Mouse (Mus musculus) heart, embryonic 16.5 days (tissue): ENCODE results near the gene Gdap1l1. TPM values are rescaled to one million over a fixed set of nuclear protein-coding genes. Genes with fewer than 3 reads are reported as not detected.

Experiments used
- ATAC-seq: fragments of 200-750 bp; cut with Nextera tagmentation; replicated peaks from 2 replicates; pipeline ENCODE4 v1.8.0; 2017; ENCODE audit warnings: moderate number of reproducible peaks; ENCODE audit not compliant: insufficient read depth, low FRiP score; ENCODE audit errors: extremely low read depth
- H3K27ac ChIP-seq: fragments of 300-500 bp; sonication (generic); 2 replicates; pipeline ENCODE4 v1.5.1; 2014; ENCODE audit warnings: mild to moderate bottlenecking, low read length, control low read depth, moderate library complexity
- H3K27me3 ChIP-seq: fragments of 300-500 bp; sonication (generic); 2 replicates; pipeline ENCODE4 v1.6.1; 2014; ENCODE audit warnings: low read length, mixed read lengths; ENCODE audit not compliant: control insufficient read depth, insufficient read depth
- H3K36me3 ChIP-seq: fragments of 300-500 bp; sonication (generic); 2 replicates; pipeline ENCODE4 v1.6.1; 2014; ENCODE audit not compliant: control insufficient read depth, insufficient read depth
- H3K4me1 ChIP-seq: fragments of 300-500 bp; sonication (generic); 2 replicates; pipeline ENCODE4 v1.6.1; 2014; ENCODE audit warnings: low read length, mixed read lengths; ENCODE audit not compliant: control insufficient read depth, insufficient read depth
- H3K4me2 ChIP-seq: fragments of 300-500 bp; sonication (generic); 2 replicates; pipeline ENCODE4 v1.6.1; 2014; ENCODE audit warnings: low read depth, mild to moderate bottlenecking, control low read depth, low read length
- H3K4me3 ChIP-seq: fragments of 300-500 bp; sonication (generic); 2 replicates; pipeline ENCODE4 v1.5.1; 2014; ENCODE audit warnings: mild to moderate bottlenecking, control low read depth, low read length
- H3K9ac ChIP-seq: fragments of 300-500 bp; sonication (generic); 2 replicates; pipeline ENCODE4 v1.6.1; 2014; ENCODE audit warnings: low read length, control low read depth
- H3K9me3 ChIP-seq: fragments of 300-500 bp; sonication (generic); replicated peaks from 2 replicates; pipeline ENCODE4 v1.6.1; 2016; ENCODE audit warnings: low read length; ENCODE audit not compliant: control insufficient read depth
- WGBS: fragments of 180-500 bp; shearing (Covaris S2); extraction: QIAGEN DNeasy Blood & Tissue Kit; methylation state at CpG from one replicate; pipeline ENCODE4 v1.1.7; 2014; 5-methylcytosine and 5-hydroxymethylcytosine counted together
- polyA plus RNA-seq: library from polyadenylated mRNA; unstranded; fragments of >200 nt; fragmentation: Nextera tagmentation; extraction: Ambion mirVana; gene quantifications from 2 replicates; pipeline ENCODE4 v1.2.1, GENCODE M21; 2015

Gene Gdap1l1
- polyA plus RNA-seq, 1 experiment from 2014 or later: 0.18 TPM

GRCm38 (mm10) chr2:163418841-163419345, 19.4 kb upstream of the Gdap1l1 start:
- ATAC-seq: peak; percentile 44
- H3K9ac ChIP-seq: peak overlapping the region; percentile 94
- peaks cover 9% of the 10 kb centered on the region for H3K36me3 ChIP-seq
- H3K27me3 ChIP-seq: no peaks in the 10 kb centered on the region
- peak overlapping the region; percentile 83 for H3K27ac ChIP-seq
- no peaks in the 10 kb centered on the region for H3K9me3 ChIP-seq
- peaks cover 26% of the 10 kb centered on the region for H3K4me1 ChIP-seq
- H3K4me2 ChIP-seq: peak overlapping the region; percentile 94
- WGBS: under 1% methylated on average over 50 of the region's 50 CpGs
- H3K4me3 ChIP-seq: peak overlapping the region; percentile 99

GRCm38 (mm10) chr2:163419346-163420045, 18.8 kb upstream of the Gdap1l1 start:
- Histone ChIP-seq H3K27me3 (no peaks in the 10 kb centered on the region), H3K4me3 (peak overlapping the region; percentile 99), H3K9me3 (no peaks in the 10 kb centered on the region), H3K4me1 (peaks cover 26% of the 10 kb centered on the region), H3K9ac (peak overlapping the region; percentile 94), H3K27ac (peak overlapping the region; percentile 93), H3K36me3 (peaks cover 5% of the 10 kb centered on the region; the same call in 1 of the 2 replicates), H3K4me2 (peak overlapping the region; percentile 94)
- WGBS: under 1% methylated on average over 62 of the region's 71 CpGs
- peak; percentile 99 for ATAC-seq

GRCm38 (mm10) chr2:163420366-163420886, 17.9 kb upstream of the Gdap1l1 start:
- 14% methylated on average over 10 of the region's 10 CpGs for WGBS
- peaks cover 26% of the 10 kb centered on the region for H3K4me1 ChIP-seq
- no peaks in the 10 kb centered on the region for H3K9me3 ChIP-seq
- ATAC-seq: no peak
- H3K4me3 ChIP-seq: peak overlapping the region; percentile 99
- H3K36me3 ChIP-seq: no peaks in the 10 kb centered on the region
- peak overlapping the region; percentile 93 for H3K27ac ChIP-seq
- no peaks in the 10 kb centered on the region for H3K27me3 ChIP-seq
- H3K4me2 ChIP-seq: peak overlapping the region; percentile 86
- H3K9ac ChIP-seq: peak overlapping the region; percentile 86

GRCm38 (mm10) chr2:163422895-163423660, 15.2 kb upstream of the Gdap1l1 start:
- H3K4me3 ChIP-seq: no peak overlapping the region
- H3K4me1 ChIP-seq: peaks cover 19% of the 10 kb centered on the region
- no peaks in the 10 kb centered on the region for H3K9me3 ChIP-seq
- no peak for ATAC-seq
- H3K27me3 ChIP-seq: no peaks in the 10 kb centered on the region
- no peaks in the 10 kb centered on the region for H3K36me3 ChIP-seq
- no peak overlapping the region for H3K4me2 ChIP-seq
- 63% methylated on average over 9 of the region's 9 CpGs for WGBS
- no peak overlapping the region for H3K9ac ChIP-seq
- H3K27ac ChIP-seq: no peak overlapping the region

- H3K4me1 ChIP-seq: peaks cover 14% of the 10 kb centered on the region
- H3K9ac ChIP-seq: no peak within 1 kb of the TSS
- no peak within 1 kb of the TSS for H3K4me2 ChIP-seq
- H3K27me3 ChIP-seq: no peaks in the 10 kb centered on the region
- ATAC-seq: no peak
- no peak within 1 kb of the TSS for H3K4me3 ChIP-seq
- WGBS: 83% methylated on average over 6 of the region's 6 CpGs
- H3K36me3 ChIP-seq: no peaks in the 10 kb centered on the region
- no peak within 1 kb of the TSS for H3K27ac ChIP-seq
- H3K9me3 ChIP-seq: no peaks in the 10 kb centered on the region
These were observed 13.7 kb upstream of the Gdap1l1 start, which contains the start of gene Oser1 for GRCm38 (mm10) chr2:163424597-163424996. TSS of gene Oser1 (minus strand) at chr2:163424697.

- Histone ChIP-seq H3K4me3 (no peak overlapping the region), H3K9me3 (no peaks in the 10 kb centered on the region), H3K9ac (no peak overlapping the region), H3K4me1 (no peaks in the 10 kb centered on the region), H3K4me2 (no peak overlapping the region), H3K27me3 (no peaks in the 10 kb centered on the region), H3K27ac (no peak overlapping the region), H3K36me3 (no peaks in the 10 kb centered on the region)
- 33% methylated on average over 4 of the region's 4 CpGs for WGBS
- no peak for ATAC-seq
These were observed 9.8 kb upstream of the Gdap1l1 start for GRCm38 (mm10) chr2:163428346-163429011.

GRCm38 (mm10) chr2:163431289-163431688, 7.0 kb upstream of the Gdap1l1 start:
- 77% methylated on average over 9 of the region's 9 CpGs for WGBS
- H3K4me2 ChIP-seq: no peak overlapping the region
- no peak overlapping the region for H3K4me3 ChIP-seq
- no peaks in the 10 kb centered on the region for H3K4me1 ChIP-seq
- no peak for ATAC-seq
- no peaks in the 10 kb centered on the region for H3K27me3 ChIP-seq
- no peak overlapping the region for H3K27ac ChIP-seq
- no peaks in the 10 kb centered on the region for H3K36me3 ChIP-seq
- no peaks in the 10 kb centered on the region for H3K9me3 ChIP-seq
- no peak overlapping the region for H3K9ac ChIP-seq

GRCm38 (mm10) chr2:163433971-163434370, 4.3 kb upstream of the Gdap1l1 start:
- Histone ChIP-seq H3K4me3 (no peak overlapping the region), H3K36me3 (no peaks in the 10 kb centered on the region), H3K9ac (no peak overlapping the region), H3K4me2 (no peak overlapping the region), H3K27me3 (peaks cover 13% of the 10 kb centered on the region), H3K4me1 (peaks cover 4% of the 10 kb centered on the region), H3K27ac (no peak overlapping the region), H3K9me3 (no peaks in the 10 kb centered on the region)
- ATAC-seq: no peak
- 13% methylated on average over 4 of the region's 4 CpGs for WGBS
